Mouse (Mus musculus): Measurements from ENCODE around the gene Parvg.
"Not testable (repeated sequence)": the region's sequence is repeated elsewhere in the genome, so short reads cannot be mapped to it uniquely, and the experiment has no call there.

- not testable (repeated sequence) for TF ChIP-seq CTCF (IDR thresholded peaks at IDR 0.05; ENCODE audit: extremely low read depth, insufficient read length, insufficient replicate concordance, low read depth, low read length); POLR2A (IDR thresholded peaks at IDR 0.05; ENCODE audit: low read depth, low read length)
These were observed 34.9 kb upstream of the Parvg start for GRCm38 (mm10) chr15:84288953-84289352.
